Mouse (Mus musculus) intestine, embryonic 14.5 days (tissue): ENCODE results near the gene Cpt1b. TPM values are rescaled to one million over a fixed set of nuclear protein-coding genes. Genes with fewer than 3 reads are reported as not detected.
A peak's percentile ranks its signal among the peaks of the same experiment; 100 is the strongest.

ENCODE experiments used
- ATAC-seq: fragments of 200-750 bp; cut with Nextera tagmentation; replicated peaks from 2 replicates; pipeline ENCODE4 v1.8.0; 2017; ENCODE audit warnings: low read depth, moderate number of reproducible peaks, moderate TSS enrichment, moderate library complexity; ENCODE audit not compliant: low FRiP score, low TSS enrichment
- DNase-seq: peaks from one replicate; pipeline ENCODE4 v3.0.0-alpha.2; 2018; ENCODE audit warnings: low spot score
- H3K27ac ChIP-seq: fragments of 300-500 bp; sonication (generic); 2 replicates; pipeline ENCODE4 v1.5.1; 2014; ENCODE audit warnings: low read depth, mild to moderate bottlenecking, control low read depth
- H3K27me3 ChIP-seq: fragments of 300-500 bp; sonication (generic); replicated peaks from 2 replicates; pipeline ENCODE4 v1.6.1; 2014; ENCODE audit warnings: low read length, control low read depth; ENCODE audit not compliant: control insufficient read depth, insufficient read depth
- H3K36me3 ChIP-seq: fragments of 300-500 bp; sonication (generic); 2 replicates; pipeline ENCODE4 v1.6.1; 2014; ENCODE audit warnings: low read length, control low read depth; ENCODE audit not compliant: control insufficient read depth, insufficient read depth
- H3K4me1 ChIP-seq: fragments of 300-500 bp; sonication (generic); replicated peaks from 2 replicates; pipeline ENCODE4 v1.6.1; 2014; ENCODE audit warnings: low read length, control low read depth, mixed read lengths; ENCODE audit not compliant: control insufficient read depth, insufficient read depth
- H3K4me2 ChIP-seq: fragments of 300-500 bp; sonication (generic); 2 replicates; pipeline ENCODE4 v1.6.1; 2014; ENCODE audit warnings: low read length
- H3K4me3 ChIP-seq: fragments of 300-500 bp; sonication (generic); 2 replicates; pipeline ENCODE4 v1.5.1; 2014; ENCODE audit warnings: low read depth, low read length, control low read depth, mixed read lengths
- H3K9ac ChIP-seq: fragments of 300-500 bp; sonication (generic); 2 replicates; pipeline ENCODE4 v1.6.1; 2014; ENCODE audit warnings: mild to moderate bottlenecking, low read length
- H3K9me3 ChIP-seq: fragments of 300-500 bp; sonication (generic); 2 replicates; pipeline ENCODE4 v1.6.1; 2016; ENCODE audit warnings: low read length, control low read depth; ENCODE audit not compliant: control insufficient read depth
- WGBS: fragments of 180-500 bp; shearing (Covaris S2); extraction: QIAGEN DNeasy Blood & Tissue Kit; methylation state at CpG from one replicate; pipeline ENCODE4 v1.1.7; 2014; 5-methylcytosine and 5-hydroxymethylcytosine counted together
- polyA plus RNA-seq: library from polyadenylated mRNA; unstranded; fragments of >200 nt; fragmentation: Nextera tagmentation; extraction: Ambion mirVana; gene quantifications from 2 replicates; pipeline ENCODE4 v1.2.1, GENCODE M21; 2014

The Cpt1b gene
- polyA plus RNA-seq, 1 experiment from 2014 or later: 0.76 TPM

- no peak overlapping the region for H3K4me2 ChIP-seq
- H3K4me3 ChIP-seq: no peak overlapping the region
- 0 out of 2 replicates have a peak, but pooled peaks cover 2% of the 10 kb centered on the region for H3K27me3 ChIP-seq
- no peak for ATAC-seq
- no peaks in the 10 kb centered on the region for H3K36me3 ChIP-seq
- H3K9me3 ChIP-seq: no peaks in the 10 kb centered on the region
- H3K27ac ChIP-seq: no peak overlapping the region
- no peaks in the 10 kb centered on the region for H3K4me1 ChIP-seq
- no peak overlapping the region for H3K9ac ChIP-seq
- no peak for DNase-seq
- WGBS: 60% methylated on average over 5 of the region's 5 CpGs
These were observed 37.9 kb upstream of the Cpt1b start for GRCm38 (mm10) chr15:89463334-89464235.

GRCm38 (mm10) chr15:89462176-89462575 lies 36.5 kb upstream of the Cpt1b start:
- no peak for DNase-seq
- Histone ChIP-seq H3K4me3 (no peak overlapping the region), H3K27ac (no peak overlapping the region), H3K9me3 (no peaks in the 10 kb centered on the region), H3K27me3 (0 out of 2 replicates have a peak, but pooled peaks cover 2% of the 10 kb centered on the region), H3K9ac (no peak overlapping the region), H3K36me3 (no peaks in the 10 kb centered on the region), H3K4me1 (no peaks in the 10 kb centered on the region), H3K4me2 (no peak overlapping the region)
- 73% methylated on average over 7 of the region's 7 CpGs for WGBS
- no peak for ATAC-seq

DNA sequence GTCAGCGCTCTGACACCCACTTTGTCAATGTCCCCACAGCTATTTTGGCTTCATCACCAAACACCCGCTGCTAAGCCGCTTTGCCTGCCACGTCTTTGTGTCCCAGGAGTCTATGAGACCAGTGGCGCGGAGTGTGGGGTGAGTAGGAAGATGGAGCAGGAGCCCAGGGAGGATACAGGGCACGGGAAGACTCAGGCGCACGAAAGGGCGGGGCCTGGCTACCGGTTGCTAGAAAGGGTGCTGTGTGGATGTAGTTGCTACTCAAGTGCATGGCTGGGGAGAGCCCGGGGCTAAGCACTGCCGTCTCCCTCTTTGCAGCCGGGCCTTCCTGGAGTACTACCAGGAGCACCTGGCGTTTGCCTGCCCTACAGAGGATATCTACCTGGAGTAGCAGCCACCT lies 35.7 kb upstream of the Cpt1b start:
- Histone ChIP-seq H3K36me3 (no peaks in the 10 kb centered on the region), H3K4me2 (no peak overlapping the region), H3K9ac (no peak overlapping the region), H3K27ac (no peak overlapping the region), H3K27me3 (0 out of 2 replicates have a peak, but pooled peaks cover 2% of the 10 kb centered on the region), H3K4me1 (no peaks in the 10 kb centered on the region), H3K9me3 (no peaks in the 10 kb centered on the region), H3K4me3 (no peak overlapping the region)
- DNase-seq (no peak), ATAC-seq (no peak)
- 73% methylated on average over 15 of the region's 15 CpGs for WGBS

DNA sequence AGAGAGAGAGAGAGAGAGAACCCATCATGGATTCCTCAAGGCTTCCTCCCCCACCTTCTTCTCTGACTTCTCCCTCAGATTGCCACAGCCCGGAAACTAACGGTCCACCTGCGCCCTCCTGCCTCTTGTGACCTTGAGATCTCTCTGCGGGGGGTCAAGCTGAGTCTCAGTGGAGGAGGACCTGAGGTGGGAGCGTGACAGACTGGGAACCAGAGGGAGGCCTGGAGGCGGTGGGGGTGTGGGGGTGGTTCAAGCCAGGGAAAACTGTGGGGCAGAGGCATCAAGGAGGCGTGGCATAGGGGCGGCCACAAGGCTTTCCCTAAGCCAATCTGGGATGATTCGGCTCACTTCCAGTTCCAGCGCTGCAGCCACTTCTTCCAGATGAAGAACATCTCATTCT lies 34.6 kb upstream of the Cpt1b start:
- ATAC-seq: no peak
- DNase-seq: no peak
- no peak overlapping the region for H3K27ac ChIP-seq
- no peaks in the 10 kb centered on the region for H3K36me3 ChIP-seq
- no peaks in the 10 kb centered on the region for H3K4me1 ChIP-seq
- H3K9ac ChIP-seq: no peak overlapping the region
- no peak overlapping the region for H3K4me2 ChIP-seq
- no peak overlapping the region for H3K4me3 ChIP-seq
- WGBS: 70% methylated on average over 10 of the region's 10 CpGs
- H3K27me3 ChIP-seq: 0 out of 2 replicates have a peak, but pooled peaks cover 2% of the 10 kb centered on the region
- no peaks in the 10 kb centered on the region for H3K9me3 ChIP-seq

- Histone ChIP-seq H3K27ac (no peak overlapping the region), H3K36me3 (no peaks in the 10 kb centered on the region), H3K9me3 (no peaks in the 10 kb centered on the region), H3K4me3 (no peak overlapping the region), H3K4me2 (no peak overlapping the region), H3K27me3 (0 out of 2 replicates have a peak, but pooled peaks cover 2% of the 10 kb centered on the region), H3K4me1 (no peaks in the 10 kb centered on the region), H3K9ac (no peak overlapping the region)
- ATAC-seq: no peak
- DNase-seq: no peak
- 83% methylated on average over 7 of the region's 7 CpGs for WGBS
These were observed 34.2 kb upstream of the Cpt1b start for GRCm38 (mm10) chr15:89459821-89460220.

- 92% methylated on average over 15 of the region's 15 CpGs for WGBS
- Histone ChIP-seq H3K4me3 (no peak overlapping the region), H3K9me3 (no peaks in the 10 kb centered on the region), H3K4me1 (0 out of 2 replicates have a peak, but pooled peaks cover 3% of the 10 kb centered on the region), H3K36me3 (no peaks in the 10 kb centered on the region), H3K27ac (no peak overlapping the region), H3K9ac (no peak overlapping the region), H3K4me2 (no peak overlapping the region), H3K27me3 (peaks cover 10% of the 10 kb centered on the region)
- no peak for ATAC-seq
- DNase-seq: no peak
These were observed 33.3 kb upstream of the Cpt1b start for GRCm38 (mm10) chr15:89458942-89459341.

DNA sequence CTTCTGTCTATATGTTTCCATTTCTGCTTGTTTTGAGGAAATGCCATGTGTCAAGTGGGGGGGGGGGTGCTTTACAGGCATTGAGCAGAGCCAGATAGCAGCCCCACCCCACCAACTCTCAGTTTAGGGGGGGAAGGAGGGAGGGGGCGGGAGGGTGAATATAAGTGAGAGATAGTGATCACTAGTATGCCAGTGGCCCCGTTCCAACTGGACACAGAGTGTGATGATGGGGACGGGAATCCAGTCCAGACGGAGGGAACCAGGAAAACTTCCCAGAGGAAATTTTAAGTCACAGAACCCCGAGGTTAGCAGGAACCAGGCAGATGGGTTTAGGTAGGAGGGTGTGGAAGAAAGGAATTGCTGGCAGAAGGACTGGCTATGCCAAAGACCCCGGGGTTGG lies 30.0 kb upstream of the Cpt1b start:
- Histone ChIP-seq H3K27me3 (peaks cover 13% of the 10 kb centered on the region), H3K4me2 (no peak overlapping the region), H3K9me3 (no peaks in the 10 kb centered on the region), H3K4me3 (no peak overlapping the region), H3K4me1 (0 out of 2 replicates have a peak, but pooled peaks cover 3% of the 10 kb centered on the region), H3K36me3 (no peaks in the 10 kb centered on the region), H3K9ac (no peak overlapping the region), H3K27ac (no peak overlapping the region)
- ATAC-seq (no peak), DNase-seq (no peak)
- whole genome bisulfite sequencing: 74% methylated on average over 6 of the region's 6 CpGs

GRCm38 (mm10) chr15:89454857-89455256 lies 29.2 kb upstream of the Cpt1b start:
- Histone ChIP-seq H3K4me2 (peak overlapping the region; percentile 66), H3K36me3 (no peaks in the 10 kb centered on the region), H3K9ac (no peak overlapping the region), H3K27ac (no peak overlapping the region), H3K4me3 (no peak overlapping the region), H3K27me3 (peaks cover 13% of the 10 kb centered on the region), H3K4me1 (0 out of 2 replicates have a peak, but pooled peaks cover 3% of the 10 kb centered on the region), H3K9me3 (no peaks in the 10 kb centered on the region)
- WGBS: 22% methylated on average over 5 of the region's 6 CpGs
- ATAC-seq (no peak), DNase-seq (no peak)
